Mouse (Mus musculus): ENCODE results near the gene Immp2l.

DNA sequence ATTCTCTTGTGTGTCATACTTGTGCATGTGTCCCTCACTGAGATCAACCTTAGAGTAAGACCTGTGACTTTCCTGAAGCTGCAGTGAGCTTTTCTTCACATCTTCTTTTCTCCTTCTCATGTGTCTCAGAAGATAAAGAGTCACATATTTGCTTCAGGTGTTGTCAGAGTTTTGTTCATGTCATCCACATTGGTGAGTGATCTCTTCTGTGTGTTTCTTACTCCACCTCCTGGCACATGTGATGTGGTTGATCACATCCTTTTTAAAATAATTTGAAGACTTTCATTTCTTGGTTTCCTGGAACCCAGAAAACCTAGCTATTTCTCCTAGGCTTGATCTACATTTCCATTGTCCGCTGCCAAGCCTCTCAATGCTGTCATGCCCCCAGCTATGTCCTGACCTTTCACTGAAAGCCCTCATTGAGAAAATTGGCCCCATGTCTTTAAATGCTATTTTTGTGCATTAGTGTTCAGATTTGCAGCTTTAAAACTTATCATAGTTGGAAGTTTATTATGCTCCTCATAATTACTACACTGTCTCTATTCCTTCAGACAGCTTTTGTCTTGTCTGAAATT lies 704.0 kb downstream of the Immp2l start:
- TF ChIP-seq POLR2A (IDR thresholded peaks at IDR 0.05; ENCODE audit: insufficient read depth, low read depth, low read length) (no peak), CTCF (IDR thresholded peaks at IDR 0.05) (no peak)

All from heart, adult 2 months (tissue).